Mouse (Mus musculus): ENCODE results near the gene Cap2.

Gene Cap2

DNA sequence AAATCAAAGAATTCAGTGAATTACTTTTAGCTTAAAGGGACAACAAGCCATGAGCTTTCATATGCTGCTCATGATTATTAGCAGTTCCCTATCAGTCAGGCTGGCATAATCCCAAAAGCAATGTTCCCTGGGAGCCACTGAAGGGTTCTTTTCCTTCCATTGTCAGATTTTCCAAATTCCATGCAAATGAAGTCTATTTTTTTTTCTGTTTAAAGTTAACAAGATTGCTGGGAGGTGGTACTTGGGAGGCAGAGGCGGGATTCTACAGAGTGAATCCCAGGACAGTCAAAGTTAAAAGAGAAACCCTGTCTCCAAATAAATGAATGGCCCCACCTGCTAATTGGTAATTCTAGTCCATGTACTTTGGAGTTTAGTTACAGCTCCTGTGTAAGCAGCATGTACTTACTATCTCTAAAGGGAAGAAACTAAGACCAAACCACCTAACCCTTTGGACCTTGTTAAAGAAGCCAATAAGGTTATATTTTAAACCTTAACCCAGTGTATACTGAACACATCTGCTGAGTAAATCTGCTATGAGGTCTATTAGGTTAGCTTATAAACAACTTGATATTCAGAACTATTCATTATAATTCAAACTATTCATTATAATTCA, 193.8 kb downstream of the Cap2 start:
- no peak for DNase-seq (ENCODE audit: low spot score in 2 of 2)

DNA sequence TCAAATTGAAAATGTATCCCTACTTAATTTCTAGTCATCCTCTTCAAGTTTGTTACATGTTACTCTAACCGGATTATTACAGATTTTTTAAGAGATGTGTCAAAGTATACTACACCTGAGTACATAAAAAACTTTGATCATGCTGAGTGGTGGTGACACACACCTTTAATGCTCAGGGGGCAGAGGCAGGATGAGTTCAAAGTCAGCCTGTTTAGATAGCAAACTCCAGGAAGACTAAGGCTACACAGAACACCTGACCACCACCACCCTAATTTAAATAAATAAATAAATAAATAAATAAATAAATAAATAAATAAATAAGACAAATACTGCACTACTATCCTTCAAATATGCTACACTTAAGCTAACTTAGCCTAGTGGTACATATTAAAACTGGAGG, 194.3 kb downstream of the Cap2 start:
- no peak for DNase-seq (ENCODE audit: low spot score in 2 of 2)

DNA sequence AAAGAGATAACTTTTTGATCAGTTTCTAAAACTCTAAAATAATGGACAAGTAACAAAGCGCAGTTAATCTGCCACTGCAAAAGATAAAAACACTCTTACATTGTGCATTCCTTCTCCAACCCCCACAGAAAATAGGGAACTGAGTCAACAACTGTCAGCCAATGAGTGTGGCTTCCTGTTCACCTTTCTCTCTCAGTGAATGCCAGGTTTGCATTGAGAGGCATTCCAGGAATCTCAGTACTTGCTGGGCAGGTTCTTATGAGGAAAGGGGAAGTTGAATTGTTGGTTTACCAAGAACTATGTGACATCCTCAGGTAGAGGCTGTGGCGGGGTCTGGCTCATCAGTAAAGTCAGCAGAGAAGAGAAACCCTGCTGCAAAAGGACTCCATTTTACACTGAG, 195.1 kb downstream of the Cap2 start:
- DNase-seq (ENCODE audit: low spot score in 2 of 2), result no peak

DNA sequence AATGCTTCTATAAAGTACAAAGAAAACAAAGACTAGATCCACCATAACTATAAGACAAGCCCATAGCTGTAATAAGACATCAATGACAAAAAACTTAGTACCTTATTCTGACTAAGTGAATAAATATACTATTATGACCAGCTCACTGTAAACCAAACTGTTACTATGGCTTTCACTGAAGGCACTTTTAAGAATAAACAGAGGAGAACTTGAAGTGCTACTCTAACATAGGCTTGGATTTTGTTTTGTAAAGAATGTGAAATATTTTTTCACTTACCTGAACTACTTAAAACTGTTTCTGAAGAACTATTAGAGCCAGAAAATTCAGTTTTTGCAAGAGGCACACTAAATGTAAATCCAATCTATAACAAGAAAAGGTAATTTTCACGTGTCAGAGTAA, 197.7 kb downstream of the Cap2 start:
- DNase-seq (ENCODE audit: low spot score in 2 of 2), result no peak
